Mouse (Mus musculus): ENCODE results near the gene Fam45a. TPM values are rescaled to one million over a fixed set of nuclear protein-coding genes. Genes with fewer than 3 reads are reported as not detected.

Gene Fam45a
- 39.7 and 43.6 TPM in 2 replicates for polyA plus RNA-seq (2015; fragmentation: Nextera tagmentation; extraction: Ambion mirVana)

DNA sequence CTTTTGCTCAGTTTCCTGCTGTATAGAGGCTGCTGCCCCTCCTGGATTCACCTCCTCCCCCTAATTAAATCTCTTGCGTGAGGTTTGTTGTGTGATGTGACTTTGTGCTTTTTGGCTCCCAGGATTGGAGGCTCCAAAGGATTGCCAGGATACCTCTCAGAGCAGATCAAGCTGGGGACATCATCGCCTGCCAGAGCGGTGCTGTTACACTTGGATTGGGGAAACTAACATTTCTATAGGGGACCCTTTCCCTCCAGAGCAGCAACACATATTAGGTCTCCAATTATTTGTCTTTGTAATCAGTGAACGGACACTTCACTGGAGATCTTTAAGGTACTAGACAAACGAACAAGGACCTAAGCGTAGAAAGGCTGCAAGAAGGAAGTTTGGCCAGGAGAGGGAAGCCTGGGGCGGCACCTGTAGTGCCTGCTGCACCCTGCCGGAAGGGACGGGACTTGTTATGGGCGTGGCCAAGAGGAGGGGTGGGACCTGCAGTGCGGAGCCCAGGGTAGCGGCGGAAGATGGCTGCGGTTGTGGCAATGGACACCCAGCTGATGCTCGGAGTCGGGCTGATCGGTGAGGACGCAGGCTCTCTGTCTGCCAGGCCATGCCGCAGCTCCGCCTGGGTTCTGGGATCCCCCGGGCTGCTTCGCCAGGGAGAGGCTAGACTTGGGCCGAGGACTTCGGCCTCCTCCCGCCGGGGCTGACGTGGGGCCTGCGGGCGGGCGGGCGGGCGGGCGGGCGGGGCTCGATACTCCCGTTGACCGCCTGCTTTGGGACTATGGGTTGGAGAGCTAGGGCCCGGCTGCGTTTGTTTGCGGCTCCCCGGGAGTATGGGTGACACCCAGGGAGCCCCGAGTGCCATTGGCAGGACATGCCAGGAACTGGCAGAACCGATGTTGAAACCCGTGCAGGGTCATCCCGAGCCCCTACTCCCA is at the start of gene Fam45a:
TSS of gene Fam45a (plus strand) at position 488 of the 938 bp plus-strand sequence.
- ATAC-seq (ENCODE audit: low FRiP score): peak; percentile 99
- Histone ChIP-seq H3K27me3 (no peaks in the 10 kb centered on the region), H3K4me2 (peak within 1 kb of the TSS; percentile 71), H3K9me3 (no peaks in the 10 kb centered on the region), H3K27ac (peak within 1 kb of the TSS; percentile 76), H3K4me1 (replicated peaks) (peaks cover 11% of the 10 kb centered on the region), H3K4me3 (peak within 1 kb of the TSS; percentile 68), H3K36me3 (peaks cover 10% of the 10 kb centered on the region), H3K9ac (peak within 1 kb of the TSS; percentile 84)
- 2% methylated on average over 45 of the region's 45 CpGs for WGBS

DNA sequence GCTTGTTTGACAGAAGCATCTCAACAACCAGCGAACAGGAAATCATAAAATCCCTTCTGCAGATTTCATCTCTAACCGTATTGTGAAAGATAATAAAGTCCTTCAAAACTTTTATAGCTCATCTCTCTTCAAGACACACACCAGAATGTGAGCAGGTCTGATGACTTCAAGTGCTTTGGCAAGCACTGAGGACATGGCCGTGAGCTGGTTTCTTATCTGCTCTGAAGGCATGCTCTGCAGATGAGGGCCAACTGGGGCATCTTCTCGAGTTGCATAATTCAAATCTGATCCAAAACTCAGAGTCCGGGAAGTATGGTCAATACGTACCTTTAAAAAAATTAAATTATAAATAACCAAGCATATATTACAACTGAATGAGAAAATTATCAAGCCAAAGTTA is 38.0 kb upstream of the Fam45a start:
- no peak overlapping the region for H3K27ac ChIP-seq
- no peak for ATAC-seq (ENCODE audit: low FRiP score)
- 94% methylated on average over 6 of the region's 6 CpGs for WGBS
- H3K4me1 ChIP-seq (replicated peaks): no peaks in the 10 kb centered on the region
- H3K27me3 ChIP-seq: no peaks in the 10 kb centered on the region
- peaks cover 78% of the 10 kb centered on the region for H3K36me3 ChIP-seq
- H3K9ac ChIP-seq: no peak overlapping the region
- no peak overlapping the region for H3K4me2 ChIP-seq
- no peak overlapping the region for H3K4me3 ChIP-seq
- H3K9me3 ChIP-seq: no peaks in the 10 kb centered on the region

DNA sequence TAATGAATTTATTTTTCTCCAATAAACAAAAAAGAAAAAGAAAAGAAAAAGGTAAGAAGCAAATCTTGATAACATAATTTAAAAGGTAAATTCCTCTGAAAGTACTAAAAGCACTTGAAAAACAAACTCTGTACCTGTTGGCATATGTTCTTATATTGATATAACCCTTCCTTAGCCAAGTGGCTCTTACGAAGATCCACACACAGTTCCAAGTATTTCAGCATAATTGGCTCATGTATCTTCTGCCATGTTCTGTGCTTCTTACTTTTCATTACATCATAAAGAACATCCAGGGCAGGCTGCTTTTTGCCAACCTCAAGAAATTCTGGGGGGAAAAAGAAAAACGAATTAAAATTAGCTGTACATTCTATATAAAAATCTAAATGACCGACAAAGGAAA is 29.4 kb upstream of the Fam45a start:
- H3K4me2 ChIP-seq: no peak overlapping the region
- H3K36me3 ChIP-seq: peaks cover 28% of the 10 kb centered on the region
- no peak overlapping the region for H3K27ac ChIP-seq
- H3K4me1 ChIP-seq (replicated peaks): peaks cover 12% of the 10 kb centered on the region
- ATAC-seq (ENCODE audit: low FRiP score): no peak
- no peak overlapping the region for H3K4me3 ChIP-seq
- WGBS: 87% methylated on average over 3 of the region's 3 CpGs
- H3K9me3 ChIP-seq: no peaks in the 10 kb centered on the region
- no peaks in the 10 kb centered on the region for H3K27me3 ChIP-seq
- H3K9ac ChIP-seq: no peak overlapping the region

DNA sequence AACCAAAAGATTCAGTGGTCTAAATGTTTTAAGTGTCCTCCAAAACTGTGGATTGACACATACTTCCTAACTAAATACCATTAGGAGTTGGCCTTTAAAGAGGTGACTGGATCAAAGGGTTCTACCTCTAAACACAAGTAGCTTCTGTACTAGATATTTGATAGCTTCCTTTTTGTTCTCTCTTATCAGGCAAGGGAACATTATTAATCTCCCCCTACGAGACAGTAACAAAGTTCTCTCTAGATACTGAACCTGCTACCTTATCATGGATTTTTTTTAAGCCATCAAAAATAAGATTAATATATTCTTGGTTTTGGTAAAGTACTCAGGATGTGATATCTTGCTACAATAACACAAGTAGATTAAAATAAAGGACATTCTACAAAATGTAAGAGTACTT is 26.7 kb upstream of the Fam45a start:
- ATAC-seq (ENCODE audit: low FRiP score): no peak
- no peak overlapping the region for H3K4me2 ChIP-seq
- no peak overlapping the region for H3K9ac ChIP-seq
- peaks cover 27% of the 10 kb centered on the region for H3K4me1 ChIP-seq (replicated peaks)
- no peak overlapping the region for H3K4me3 ChIP-seq
- WGBS: 73% methylated on average over 1 of the region's 1 CpGs
- H3K36me3 ChIP-seq: peaks cover 12% of the 10 kb centered on the region; the same call in 1 of the 2 replicates
- no peaks in the 10 kb centered on the region for H3K27me3 ChIP-seq
- H3K9me3 ChIP-seq: no peaks in the 10 kb centered on the region
- no peak overlapping the region for H3K27ac ChIP-seq

DNA sequence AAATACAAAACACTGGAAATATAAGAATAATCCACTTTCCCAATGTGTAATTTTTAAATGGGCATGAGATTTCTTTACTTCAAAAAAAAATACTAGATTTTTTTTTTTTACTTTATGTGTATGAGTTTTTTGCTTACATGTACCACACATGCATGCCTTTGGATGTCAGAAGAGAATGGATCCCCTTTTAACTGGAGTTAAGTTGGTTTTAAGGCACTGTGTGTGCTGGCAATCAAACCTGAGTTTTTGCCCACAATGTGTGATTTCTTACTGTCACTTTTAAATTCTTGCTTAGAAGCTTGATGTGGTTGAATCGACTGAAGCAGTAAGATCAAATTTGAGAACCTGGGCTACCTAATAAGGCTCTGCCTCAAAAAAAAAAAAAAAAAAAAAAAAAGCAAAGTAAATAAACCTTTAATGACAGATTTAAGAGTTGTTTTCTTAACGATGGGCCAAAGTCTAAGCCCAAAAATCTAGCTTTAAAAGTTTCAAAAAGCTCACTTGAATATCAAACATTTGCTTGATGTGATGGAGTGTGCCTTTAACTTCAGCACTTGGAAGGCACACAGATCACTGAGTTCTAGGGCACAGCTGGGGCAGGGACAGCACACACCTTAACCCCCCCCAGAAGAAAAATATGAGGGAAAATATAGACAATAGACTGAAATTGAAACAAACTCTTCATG is 23.8 kb upstream of the Fam45a start:
- H3K4me2 ChIP-seq: peak overlapping the region; percentile 81; the same call in 1 of the 2 replicates
- no peak for ATAC-seq (ENCODE audit: low FRiP score)
- 74% methylated on average over 2 of the region's 2 CpGs for WGBS
- no peaks in the 10 kb centered on the region for H3K27me3 ChIP-seq
- no peaks in the 10 kb centered on the region for H3K36me3 ChIP-seq
- no peaks in the 10 kb centered on the region for H3K9me3 ChIP-seq
- peaks cover 28% of the 10 kb centered on the region for H3K4me1 ChIP-seq (replicated peaks)
- no peak overlapping the region for H3K9ac ChIP-seq
- H3K4me3 ChIP-seq: no peak overlapping the region
- no peak overlapping the region for H3K27ac ChIP-seq

DNA sequence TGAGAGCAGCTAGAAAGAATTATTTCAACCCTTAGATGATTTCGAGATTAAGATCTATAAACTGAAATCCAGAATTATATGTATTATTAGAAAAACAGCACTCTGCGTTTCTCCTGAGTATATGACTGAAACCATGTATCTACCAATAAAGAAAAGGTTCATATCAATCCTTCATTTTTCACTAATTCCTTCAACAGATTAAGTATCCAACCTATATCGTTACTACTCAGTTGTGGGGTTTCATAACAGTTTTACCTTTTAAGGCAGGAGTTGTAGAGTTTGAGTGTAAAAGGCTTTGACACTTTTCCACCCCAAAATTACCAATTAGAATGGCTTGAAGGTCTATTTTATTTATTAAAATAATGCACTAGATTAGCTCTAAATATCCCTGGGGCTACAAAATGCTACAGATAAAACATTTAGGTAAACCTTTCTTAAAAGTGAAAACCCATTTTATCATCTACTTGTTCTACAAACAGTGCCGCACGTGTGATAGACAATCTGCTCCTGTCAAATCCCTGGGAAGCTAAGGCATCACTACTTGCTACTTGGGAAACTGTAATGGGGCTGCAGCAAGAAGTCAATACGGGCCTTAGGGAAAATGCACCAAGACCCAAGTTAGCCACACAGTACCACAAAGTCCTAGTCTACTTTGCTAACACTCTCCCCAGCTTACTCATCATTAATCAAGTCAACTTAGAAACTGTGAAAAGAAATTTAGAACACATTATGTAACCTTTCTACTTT is 23.0 kb upstream of the Fam45a start:
- 52% methylated on average over 6 of the region's 6 CpGs for WGBS
- peak overlapping the region; percentile 27 for H3K4me3 ChIP-seq
- ATAC-seq (ENCODE audit: low FRiP score): no peak

DNA sequence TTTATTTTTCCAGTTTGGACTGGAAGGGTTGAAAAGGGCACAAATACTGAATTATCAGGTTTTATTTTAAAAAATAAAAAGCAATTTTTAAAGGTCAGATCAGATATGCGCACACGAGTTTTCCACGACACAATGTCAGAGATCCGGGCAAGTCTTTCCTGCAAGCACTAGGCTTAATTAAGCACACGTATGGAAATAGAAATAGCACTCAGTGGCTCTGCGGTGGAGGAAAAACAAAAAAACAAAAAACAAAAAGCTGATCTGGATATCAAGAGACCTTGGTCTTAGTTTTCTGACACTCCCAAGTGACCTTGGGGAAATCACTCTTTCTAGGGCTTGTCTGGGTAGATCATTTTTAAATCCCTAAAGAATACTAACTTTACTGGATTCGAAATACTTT is 21.9 kb upstream of the Fam45a start:
- Histone ChIP-seq H3K4me2 (peak overlapping the region; percentile 81), H3K4me3 (peak overlapping the region; percentile 84), H3K27ac (peak overlapping the region; percentile 98)

More for the DNA sequence above, 23.0 kb upstream of the Fam45a start:
- Histone ChIP-seq H3K9me3 (no peaks in the 10 kb centered on the region), H3K9ac (peak overlapping the region; percentile 60), H3K4me1 (replicated peaks) (peaks cover 25% of the 10 kb centered on the region), H3K27ac (no peak overlapping the region), H3K4me2 (peak overlapping the region; percentile 81), H3K36me3 (no peaks in the 10 kb centered on the region), H3K27me3 (no peaks in the 10 kb centered on the region)

DNA sequence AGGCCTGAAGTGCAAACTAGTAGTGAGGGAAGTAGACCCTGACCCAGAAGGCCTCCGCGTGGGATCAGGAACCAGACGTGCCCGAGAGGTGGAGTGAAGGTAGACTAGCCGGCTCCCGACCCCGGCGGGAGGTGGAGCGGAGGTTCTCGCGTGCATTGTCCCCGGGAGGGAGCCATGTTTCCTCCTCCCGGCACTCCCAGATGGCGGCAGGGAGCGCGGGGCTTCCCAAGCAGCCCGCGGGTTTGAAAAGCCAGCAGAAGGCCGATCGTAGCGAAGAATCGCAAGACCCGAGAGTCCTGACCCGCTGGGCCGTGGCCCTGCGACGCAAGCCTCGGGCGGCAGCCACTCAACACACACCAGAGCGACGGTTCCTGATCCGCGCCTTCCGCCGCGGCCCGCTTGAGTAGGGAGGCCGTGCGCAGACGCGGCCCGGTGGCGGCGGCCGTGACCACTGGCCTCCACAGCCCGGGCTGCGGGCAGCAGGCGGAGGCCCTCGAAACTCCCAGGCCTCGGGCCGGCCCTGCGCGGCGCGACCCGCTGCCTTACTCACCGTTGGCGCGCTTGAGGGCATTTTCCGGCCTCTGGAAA is 21.4 kb upstream of the Fam45a start:
- under 1% methylated on average over 45 of the region's 60 CpGs for WGBS
- Histone ChIP-seq H3K4me1 (replicated peaks) (peaks cover 25% of the 10 kb centered on the region), H3K9me3 (no peaks in the 10 kb centered on the region), H3K27ac (peak overlapping the region; percentile 98), H3K9ac (peak overlapping the region; percentile 100), H3K36me3 (no peaks in the 10 kb centered on the region), H3K4me2 (peak overlapping the region; percentile 81), H3K4me3 (peak overlapping the region; percentile 84), H3K27me3 (no peaks in the 10 kb centered on the region)
- ATAC-seq (ENCODE audit: low FRiP score): peak; percentile 83

More for the DNA sequence above, 21.9 kb upstream of the Fam45a start:
- no peaks in the 10 kb centered on the region for H3K9me3 ChIP-seq
- H3K9ac ChIP-seq: peak overlapping the region; percentile 100
- no peak for ATAC-seq (ENCODE audit: low FRiP score)
- no peaks in the 10 kb centered on the region for H3K27me3 ChIP-seq
- H3K36me3 ChIP-seq: no peaks in the 10 kb centered on the region
- 2% methylated on average over 7 of the region's 7 CpGs for WGBS
- peaks cover 25% of the 10 kb centered on the region for H3K4me1 ChIP-seq (replicated peaks)

DNA sequence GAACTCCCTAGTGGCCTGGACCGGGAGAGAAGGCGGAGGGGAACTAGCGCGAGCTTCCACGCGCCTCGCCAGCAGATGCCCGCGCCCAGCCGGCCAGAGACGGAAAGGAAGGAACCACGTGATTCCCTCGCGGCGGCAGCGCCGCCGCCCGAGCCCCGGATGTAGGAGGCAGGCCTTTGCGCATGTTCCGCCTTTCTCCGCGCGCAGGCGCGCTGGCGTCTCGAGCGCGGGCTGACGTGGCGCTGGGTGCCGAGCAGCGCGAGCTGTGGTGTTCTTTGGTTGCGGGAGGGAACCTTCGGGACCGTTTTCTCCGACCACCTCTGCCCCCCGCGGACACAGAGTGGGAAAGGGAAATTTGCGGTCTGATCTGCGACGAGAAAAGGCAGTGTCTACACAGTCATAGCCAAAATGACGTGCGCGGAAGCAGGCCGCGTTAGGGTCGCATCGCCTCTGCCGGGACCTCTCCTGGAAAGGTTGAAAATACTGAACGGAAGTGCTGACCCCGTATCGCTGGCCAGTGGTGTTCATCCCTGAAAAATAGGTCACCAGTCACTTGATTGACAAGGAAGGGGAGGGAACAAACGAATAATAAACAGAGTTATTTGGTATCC is 20.7 kb upstream of the Fam45a start, which contains the start of gene Eif3a:
TSS of gene Eif3a (minus strand) at position 108 of the 611 bp plus-strand sequence.
- H3K4me2 ChIP-seq: peak within 1 kb of the TSS; percentile 81
- H3K4me1 ChIP-seq (replicated peaks): peaks cover 25% of the 10 kb centered on the region
- peak; percentile 95 for ATAC-seq (ENCODE audit: low FRiP score)
- H3K27ac ChIP-seq: peak within 1 kb of the TSS; percentile 98
- H3K4me3 ChIP-seq: peak within 1 kb of the TSS; percentile 84
- no peaks in the 10 kb centered on the region for H3K36me3 ChIP-seq
- H3K27me3 ChIP-seq: no peaks in the 10 kb centered on the region
- peak within 1 kb of the TSS; percentile 100 for H3K9ac ChIP-seq
- under 1% methylated on average over 57 of the region's 57 CpGs for WGBS
- no peaks in the 10 kb centered on the region for H3K9me3 ChIP-seq

DNA sequence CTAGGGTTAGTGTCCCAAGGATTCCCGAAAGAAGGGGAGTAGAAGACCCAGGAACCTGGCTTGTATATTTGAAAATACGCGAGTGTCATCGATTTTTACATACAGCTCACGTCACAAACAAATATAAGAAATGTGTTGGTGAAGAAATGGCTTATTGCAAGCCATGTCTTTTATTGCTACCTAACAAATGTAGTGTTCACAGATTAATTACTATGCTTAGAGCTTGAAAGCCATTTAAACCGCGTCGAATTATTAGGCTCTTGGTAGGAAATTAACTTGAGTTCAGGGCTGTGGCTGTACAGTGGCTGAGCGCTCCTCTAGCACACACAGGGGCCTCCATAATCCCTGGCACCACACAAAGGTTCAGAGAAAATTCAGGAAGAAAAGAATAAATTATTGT is 20.2 kb upstream of the Fam45a start:
- Histone ChIP-seq H3K4me3 (peak overlapping the region; percentile 84), H3K4me1 (replicated peaks) (peaks cover 20% of the 10 kb centered on the region), H3K9ac (peak overlapping the region; percentile 100), H3K4me2 (peak overlapping the region; percentile 54), H3K36me3 (no peaks in the 10 kb centered on the region), H3K9me3 (no peaks in the 10 kb centered on the region), H3K27me3 (no peaks in the 10 kb centered on the region), H3K27ac (peak overlapping the region; percentile 98)
- WGBS: 16% methylated on average over 9 of the region's 9 CpGs
- no peak for ATAC-seq (ENCODE audit: low FRiP score)

DNA sequence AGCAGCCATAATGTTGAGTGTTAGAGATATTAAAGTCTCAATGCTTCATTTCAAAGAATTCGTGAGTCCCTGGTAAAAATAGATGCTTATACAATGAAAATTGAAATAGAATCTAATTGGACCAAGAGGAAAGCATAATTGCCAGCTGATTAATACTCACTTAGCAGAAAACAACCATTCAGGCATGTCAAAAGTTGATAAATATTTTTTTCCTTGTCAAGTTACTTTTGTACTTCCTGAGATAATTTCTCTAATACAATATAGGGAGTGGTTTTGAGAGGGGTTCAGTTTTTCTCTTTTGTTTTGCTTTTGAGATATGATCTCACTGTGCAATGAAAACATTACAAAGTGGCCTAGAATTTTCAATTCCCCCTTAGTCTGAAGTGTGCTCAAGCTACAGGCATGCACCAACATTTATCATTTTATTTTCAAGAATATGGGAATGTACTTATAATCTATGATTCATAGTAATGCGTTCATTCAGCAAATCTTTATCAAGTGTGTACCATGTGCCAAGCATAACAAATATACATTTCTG is 18.1 kb upstream of the Fam45a start:
- Histone ChIP-seq H3K27ac (no peak overlapping the region), H3K9ac (no peak overlapping the region), H3K4me2 (no peak overlapping the region), H3K36me3 (no peaks in the 10 kb centered on the region), H3K9me3 (no peaks in the 10 kb centered on the region), H3K4me3 (no peak overlapping the region), H3K27me3 (no peaks in the 10 kb centered on the region), H3K4me1 (replicated peaks) (peaks cover 12% of the 10 kb centered on the region)
- 86% methylated on average over 2 of the region's 2 CpGs for WGBS
- ATAC-seq (ENCODE audit: low FRiP score): no peak

Data from hindbrain, embryonic 13.5 days (tissue).